Mouse (Mus musculus): ENCODE results near the gene Il17rc. TPM values are rescaled to one million over a fixed set of nuclear protein-coding genes. Genes with fewer than 3 reads are reported as not detected.

Gene Il17rc
- polyA plus RNA-seq, 1 experiment from 2014 or later, result 36.8 TPM

DNA sequence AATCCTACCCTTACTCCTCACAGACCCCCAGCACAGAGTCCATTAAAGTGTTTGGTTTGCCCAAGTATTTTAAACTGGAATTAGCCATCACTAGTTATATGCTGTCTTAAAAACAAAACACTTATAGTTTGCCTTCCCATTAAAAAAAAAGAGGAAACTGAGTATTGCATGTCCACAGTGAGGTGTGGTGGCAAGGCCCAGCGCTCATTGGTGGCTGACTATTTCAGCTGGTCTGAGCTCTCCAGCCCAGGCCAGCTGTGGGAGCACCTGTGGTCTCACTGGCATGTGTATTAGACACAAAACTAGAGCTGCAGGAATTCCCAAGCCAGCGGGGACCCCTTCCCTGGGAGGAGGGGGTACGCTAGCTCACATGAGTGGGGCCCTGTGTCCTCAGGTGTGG is 2.7 kb upstream of the Il17rc start:
- ATAC-seq (ENCODE audit: insufficient read depth, low FRiP score), result no peak
- peaks cover 20% of the 10 kb centered on the region for H3K4me1 ChIP-seq (ENCODE audit: control insufficient read depth, insufficient read depth, low read length)
- H3K27me3 ChIP-seq (ENCODE audit: control insufficient read depth, insufficient read depth, low read length), result no peaks in the 10 kb centered on the region
- no peak overlapping the region for H3K27ac ChIP-seq (ENCODE audit: low read length)
- H3K36me3 ChIP-seq (ENCODE audit: control insufficient read depth, insufficient read depth, low read length), result no peaks in the 10 kb centered on the region
- peak overlapping the region; percentile 63; the same call in 1 of the 2 replicates for H3K4me2 ChIP-seq (ENCODE audit: low read depth, low read length)
- 71% methylated on average over 3 of the region's 3 CpGs for WGBS
- H3K4me3 ChIP-seq (replicated peaks; ENCODE audit: low read length), result no peak overlapping the region
- no peaks in the 10 kb centered on the region for H3K9me3 ChIP-seq (replicated peaks; ENCODE audit: control insufficient read depth, low read length)
- peak overlapping the region; percentile 38 for H3K9ac ChIP-seq (ENCODE audit: low read length)

DNA sequence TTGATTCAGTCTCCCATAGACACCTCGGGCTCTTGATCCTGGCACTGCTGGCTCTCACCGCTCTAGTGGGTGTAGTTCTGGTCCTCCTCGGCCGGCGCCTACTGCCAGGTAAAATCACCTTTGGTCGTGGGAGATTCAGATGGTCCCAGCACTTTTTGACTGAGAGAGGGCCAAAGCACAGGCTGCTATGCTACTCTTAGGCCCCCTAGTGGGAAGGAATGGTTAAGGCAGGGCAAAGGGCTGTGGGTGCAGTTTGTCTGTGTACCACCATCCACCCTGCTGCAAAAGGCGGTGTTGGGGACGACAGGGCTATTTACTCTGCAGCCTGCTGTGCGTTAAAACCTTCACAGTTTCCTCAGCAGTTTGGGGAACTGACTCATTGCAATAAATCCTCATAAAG is 2.2 kb upstream of the Il17rc start:
- Histone ChIP-seq H3K27me3 (ENCODE audit: control insufficient read depth, insufficient read depth, low read length) (no peaks in the 10 kb centered on the region), H3K4me1 (ENCODE audit: control insufficient read depth, insufficient read depth, low read length) (peaks cover 20% of the 10 kb centered on the region), H3K4me3 (replicated peaks; ENCODE audit: low read length) (peak overlapping the region; percentile 39), H3K36me3 (ENCODE audit: control insufficient read depth, insufficient read depth, low read length) (no peaks in the 10 kb centered on the region), H3K4me2 (ENCODE audit: low read depth, low read length) (peak overlapping the region; percentile 63), H3K9me3 (replicated peaks; ENCODE audit: control insufficient read depth, low read length) (no peaks in the 10 kb centered on the region), H3K27ac (ENCODE audit: low read length) (no peak overlapping the region), H3K9ac (ENCODE audit: low read length) (peak overlapping the region; percentile 38)
- WGBS, result 5% methylated on average over 9 of the region's 9 CpGs
- peak; percentile 35; the same call in 1 of the 2 replicates for ATAC-seq (ENCODE audit: insufficient read depth, low FRiP score)

DNA sequence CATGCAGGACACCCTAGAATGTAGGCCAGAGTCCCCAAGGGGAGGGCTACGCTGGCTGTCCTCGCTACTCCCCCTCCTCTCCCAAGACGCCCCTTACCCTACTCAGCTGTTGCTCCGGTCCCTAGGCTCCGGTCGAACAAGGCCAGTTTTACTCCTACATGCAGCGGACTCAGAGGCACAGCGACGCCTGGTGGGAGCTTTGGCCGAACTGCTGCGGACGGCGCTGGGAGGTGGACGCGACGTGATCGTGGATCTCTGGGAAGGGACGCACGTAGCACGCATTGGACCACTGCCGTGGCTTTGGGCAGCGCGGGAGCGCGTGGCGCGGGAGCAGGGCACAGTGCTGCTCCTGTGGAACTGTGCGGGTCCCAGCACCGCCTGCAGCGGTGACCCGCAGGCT is 1.8 kb upstream of the Il17rc start:
- peak overlapping the region; percentile 63 for H3K4me2 ChIP-seq (ENCODE audit: low read depth, low read length)
- H3K4me1 ChIP-seq (ENCODE audit: control insufficient read depth, insufficient read depth, low read length), result peaks cover 20% of the 10 kb centered on the region
- WGBS, result 2% methylated on average over 31 of the region's 31 CpGs
- H3K9ac ChIP-seq (ENCODE audit: low read length), result peak overlapping the region; percentile 38
- H3K27me3 ChIP-seq (ENCODE audit: control insufficient read depth, insufficient read depth, low read length), result no peaks in the 10 kb centered on the region
- H3K9me3 ChIP-seq (replicated peaks; ENCODE audit: control insufficient read depth, low read length), result no peaks in the 10 kb centered on the region
- H3K27ac ChIP-seq (ENCODE audit: low read length), result no peak overlapping the region
- no peaks in the 10 kb centered on the region for H3K36me3 ChIP-seq (ENCODE audit: control insufficient read depth, insufficient read depth, low read length)
- peak overlapping the region; percentile 39 for H3K4me3 ChIP-seq (replicated peaks; ENCODE audit: low read length)
- ATAC-seq (ENCODE audit: insufficient read depth, low FRiP score), result peak; percentile 74; the same call in 1 of the 2 replicates

DNA sequence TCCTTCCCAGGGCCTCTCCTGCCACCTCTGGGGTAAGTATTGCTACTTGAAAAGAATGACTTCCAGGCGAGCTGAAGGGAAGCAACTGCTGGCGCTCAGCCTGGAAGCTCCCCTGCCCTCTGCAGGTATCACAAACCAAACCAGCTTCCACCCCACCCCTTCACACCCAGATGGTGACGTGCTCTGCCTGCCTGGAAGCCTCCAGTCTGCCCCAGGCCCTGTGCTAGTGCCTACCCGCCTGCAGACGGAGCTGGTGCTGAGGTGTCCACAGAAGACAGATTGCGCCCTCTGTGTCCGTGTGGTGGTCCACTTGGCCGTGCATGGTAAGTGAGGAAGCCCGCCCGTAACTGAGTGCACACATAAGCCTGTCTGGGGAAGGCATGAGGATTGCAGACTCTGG is 834 bp downstream of the Il17rc start:
- Histone ChIP-seq H3K4me3 (replicated peaks; ENCODE audit: low read length) (peak overlapping the region; percentile 49), H3K27me3 (ENCODE audit: control insufficient read depth, insufficient read depth, low read length) (no peaks in the 10 kb centered on the region), H3K36me3 (ENCODE audit: control insufficient read depth, insufficient read depth, low read length) (no peaks in the 10 kb centered on the region), H3K9ac (ENCODE audit: low read length) (peak overlapping the region; percentile 83), H3K9me3 (replicated peaks; ENCODE audit: control insufficient read depth, low read length) (no peaks in the 10 kb centered on the region), H3K27ac (ENCODE audit: low read length) (peak overlapping the region; percentile 93), H3K4me2 (ENCODE audit: low read depth, low read length) (peak overlapping the region; percentile 74), H3K4me1 (ENCODE audit: control insufficient read depth, insufficient read depth, low read length) (peaks cover 20% of the 10 kb centered on the region)
- 64% methylated on average over 10 of the region's 10 CpGs for WGBS
- ATAC-seq (ENCODE audit: insufficient read depth, low FRiP score), result peak; percentile 52; the same call in 1 of the 2 replicates

DNA sequence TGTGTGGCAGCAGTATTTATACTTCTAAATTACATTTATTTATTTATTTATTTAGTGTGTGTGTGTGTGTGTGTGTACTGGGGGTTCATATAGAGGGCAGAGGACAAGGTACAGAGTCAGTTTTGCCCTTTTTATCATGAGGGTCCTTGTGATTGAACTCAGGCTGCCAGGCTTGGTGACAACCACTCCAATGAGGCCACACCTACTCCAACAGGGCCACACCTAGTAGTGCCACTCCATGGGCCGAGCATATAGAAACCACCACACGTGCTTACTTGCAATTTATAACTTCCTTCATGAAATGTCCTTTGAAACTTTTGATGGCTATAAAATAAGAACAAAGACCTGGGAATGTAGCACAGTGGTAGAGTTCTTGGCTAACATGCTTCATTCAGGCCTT is 2.0 kb downstream of the Il17rc start:
- no peak overlapping the region for H3K9ac ChIP-seq (ENCODE audit: low read length)
- no peaks in the 10 kb centered on the region for H3K9me3 ChIP-seq (replicated peaks; ENCODE audit: control insufficient read depth, low read length)
- H3K27ac ChIP-seq (ENCODE audit: low read length), result no peak overlapping the region
- no peak overlapping the region for H3K4me2 ChIP-seq (ENCODE audit: low read depth, low read length)
- WGBS, result 62% methylated on average over 2 of the region's 2 CpGs
- H3K4me3 ChIP-seq (replicated peaks; ENCODE audit: low read length), result no peak overlapping the region
- peaks cover 20% of the 10 kb centered on the region for H3K4me1 ChIP-seq (ENCODE audit: control insufficient read depth, insufficient read depth, low read length)
- no peak for ATAC-seq (ENCODE audit: insufficient read depth, low FRiP score)
- H3K36me3 ChIP-seq (ENCODE audit: control insufficient read depth, insufficient read depth, low read length), result no peaks in the 10 kb centered on the region
- no peaks in the 10 kb centered on the region for H3K27me3 ChIP-seq (ENCODE audit: control insufficient read depth, insufficient read depth, low read length)

DNA sequence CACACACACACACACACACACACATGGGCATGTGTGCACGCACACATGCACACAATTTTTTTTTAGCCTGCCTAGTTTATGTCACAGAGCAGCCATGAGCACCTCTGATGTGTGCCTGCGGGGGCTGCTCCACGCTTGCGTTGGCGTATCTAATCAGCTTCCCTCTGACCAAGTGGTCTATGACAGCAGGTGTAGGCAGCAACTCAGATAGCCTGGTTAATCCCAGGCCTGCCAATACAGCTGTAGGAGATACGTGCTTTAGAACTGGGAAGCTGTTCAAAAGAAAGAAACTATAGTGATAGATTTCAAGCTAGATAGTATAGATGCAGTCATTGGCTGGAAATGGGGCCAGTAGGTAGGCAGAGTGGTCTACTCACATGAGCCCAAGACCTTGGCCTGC is 2.5 kb downstream of the Il17rc start:
- Histone ChIP-seq H3K27me3 (ENCODE audit: control insufficient read depth, insufficient read depth, low read length) (no peaks in the 10 kb centered on the region), H3K4me1 (ENCODE audit: control insufficient read depth, insufficient read depth, low read length) (peaks cover 20% of the 10 kb centered on the region), H3K36me3 (ENCODE audit: control insufficient read depth, insufficient read depth, low read length) (no peaks in the 10 kb centered on the region), H3K9ac (ENCODE audit: low read length) (no peak overlapping the region), H3K27ac (ENCODE audit: low read length) (no peak overlapping the region), H3K4me2 (ENCODE audit: low read depth, low read length) (no peak overlapping the region), H3K4me3 (replicated peaks; ENCODE audit: low read length) (no peak overlapping the region), H3K9me3 (replicated peaks; ENCODE audit: control insufficient read depth, low read length) (no peaks in the 10 kb centered on the region)
- no peak for ATAC-seq (ENCODE audit: insufficient read depth, low FRiP score)
- WGBS, result 86% methylated on average over 6 of the region's 6 CpGs

DNA sequence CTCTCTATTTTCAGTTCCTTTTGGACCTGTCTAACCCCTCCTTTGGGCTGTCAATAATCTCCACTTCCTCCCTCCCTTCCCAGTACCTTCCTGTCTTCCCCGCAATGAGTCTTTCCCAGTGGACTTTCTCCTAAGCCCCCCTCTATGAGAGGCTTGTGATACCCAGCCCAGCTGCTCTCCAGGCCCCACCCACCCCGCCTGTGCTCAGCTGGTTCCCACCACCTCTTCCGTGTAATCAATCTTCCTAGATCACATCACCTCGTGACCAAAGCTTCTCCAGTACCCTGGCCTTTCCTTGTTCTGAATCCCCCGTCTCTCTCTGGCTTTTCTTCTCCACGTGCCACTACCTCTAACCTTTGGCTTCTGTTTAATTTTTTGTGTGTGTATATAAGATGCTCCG is 6.1 kb downstream of the Il17rc start:
- H3K36me3 ChIP-seq (ENCODE audit: control insufficient read depth, insufficient read depth, low read length), result no peaks in the 10 kb centered on the region
- ATAC-seq (ENCODE audit: insufficient read depth, low FRiP score), result no peak
- H3K9ac ChIP-seq (ENCODE audit: low read length), result no peak overlapping the region
- no peak overlapping the region for H3K4me2 ChIP-seq (ENCODE audit: low read depth, low read length)
- WGBS, result 22% methylated on average over 7 of the region's 7 CpGs
- no peak overlapping the region for H3K4me3 ChIP-seq (replicated peaks; ENCODE audit: low read length)
- H3K27me3 ChIP-seq (ENCODE audit: control insufficient read depth, insufficient read depth, low read length), result 0 out of 2 replicates have a peak, but pooled peaks cover 3% of the 10 kb centered on the region
- no peak overlapping the region for H3K27ac ChIP-seq (ENCODE audit: low read length)
- no peaks in the 10 kb centered on the region for H3K9me3 ChIP-seq (replicated peaks; ENCODE audit: control insufficient read depth, low read length)
- peaks cover 7% of the 10 kb centered on the region for H3K4me1 ChIP-seq (ENCODE audit: control insufficient read depth, insufficient read depth, low read length)

DNA sequence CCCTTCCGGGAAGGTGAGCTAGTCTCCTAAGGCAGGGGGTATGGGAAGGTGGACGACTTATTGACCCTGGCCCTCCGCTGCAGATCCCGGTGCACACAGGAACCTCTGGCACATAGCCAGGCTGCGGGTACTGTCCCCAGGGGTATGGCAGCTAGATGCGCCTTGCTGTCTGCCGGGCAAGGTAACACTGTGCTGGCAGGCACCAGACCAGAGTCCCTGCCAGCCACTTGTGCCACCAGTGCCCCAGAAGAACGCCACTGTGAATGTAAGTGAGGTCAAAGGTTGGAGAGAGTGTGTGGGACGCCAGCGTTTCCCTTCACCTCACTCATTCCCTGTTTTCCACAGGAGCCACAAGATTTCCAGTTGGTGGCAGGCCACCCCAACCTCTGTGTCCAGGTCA is 7.7 kb downstream of the Il17rc start:
- Histone ChIP-seq H3K36me3 (ENCODE audit: control insufficient read depth, insufficient read depth, low read length) (no peaks in the 10 kb centered on the region), H3K9me3 (replicated peaks; ENCODE audit: control insufficient read depth, low read length) (no peaks in the 10 kb centered on the region), H3K4me3 (replicated peaks; ENCODE audit: low read length) (no peak overlapping the region), H3K27me3 (ENCODE audit: control insufficient read depth, insufficient read depth, low read length) (0 out of 2 replicates have a peak, but pooled peaks cover 7% of the 10 kb centered on the region), H3K4me2 (ENCODE audit: low read depth, low read length) (no peak overlapping the region), H3K9ac (ENCODE audit: low read length) (no peak overlapping the region), H3K4me1 (ENCODE audit: control insufficient read depth, insufficient read depth, low read length) (peaks cover 10% of the 10 kb centered on the region), H3K27ac (ENCODE audit: low read length) (no peak overlapping the region)
- no peak for ATAC-seq (ENCODE audit: insufficient read depth, low FRiP score)
- 86% methylated on average over 10 of the region's 10 CpGs for WGBS

DNA sequence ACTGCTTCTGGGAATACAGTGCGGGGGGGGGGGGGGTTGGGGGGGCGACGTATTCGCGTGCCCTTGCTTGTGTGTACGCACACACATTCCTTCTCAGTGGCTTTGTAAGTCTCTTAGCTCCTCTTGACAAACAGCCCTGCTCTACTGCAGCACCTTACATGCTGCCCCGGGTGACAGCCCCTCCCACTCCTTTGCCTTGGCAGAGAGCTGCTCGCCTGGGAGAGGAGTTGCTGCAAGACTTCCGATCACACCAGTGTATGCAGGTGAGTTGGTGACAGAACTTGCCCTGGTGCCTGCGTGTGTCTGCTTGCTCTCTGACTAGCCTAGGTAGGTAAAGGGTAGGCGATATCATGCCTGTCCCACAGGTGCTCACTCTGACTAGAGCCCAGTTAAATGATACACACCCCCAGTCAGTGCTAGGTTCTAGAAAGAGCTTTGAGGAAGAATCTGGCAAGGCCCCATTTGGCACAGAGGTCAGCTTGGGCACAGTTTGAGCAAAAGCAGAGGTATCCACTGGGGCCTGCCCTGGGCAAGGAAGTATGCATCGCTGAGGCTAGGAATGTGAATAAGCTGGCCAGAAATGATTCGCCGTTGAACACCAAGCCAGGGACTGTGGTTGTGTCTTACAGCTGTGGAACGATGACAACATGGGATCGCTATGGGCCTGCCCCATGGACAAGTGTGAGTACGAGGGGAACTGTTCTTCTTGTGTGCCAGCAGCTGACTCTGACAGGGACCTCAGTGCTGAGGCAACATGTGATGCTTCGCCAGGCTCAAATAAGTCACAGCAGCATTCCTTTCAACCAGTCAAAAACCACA is 9.5 kb downstream of the Il17rc start:
- H3K4me2 ChIP-seq (ENCODE audit: low read depth, low read length), result no peak overlapping the region
- peak; percentile 16; the same call in 1 of the 2 replicates for ATAC-seq (ENCODE audit: insufficient read depth, low FRiP score)
- H3K4me1 ChIP-seq (ENCODE audit: control insufficient read depth, insufficient read depth, low read length), result peaks cover 11% of the 10 kb centered on the region
- H3K36me3 ChIP-seq (ENCODE audit: control insufficient read depth, insufficient read depth, low read length), result no peaks in the 10 kb centered on the region
- H3K9me3 ChIP-seq (replicated peaks; ENCODE audit: control insufficient read depth, low read length), result no peaks in the 10 kb centered on the region
- H3K9ac ChIP-seq (ENCODE audit: low read length), result no peak overlapping the region
- H3K27me3 ChIP-seq (ENCODE audit: control insufficient read depth, insufficient read depth, low read length), result 0 out of 2 replicates have a peak, but pooled peaks cover 7% of the 10 kb centered on the region
- 0 out of 2 replicates have a peak overlapping the region, but pooled peaks have one; percentile 38 for H3K27ac ChIP-seq (ENCODE audit: low read length)
- H3K4me3 ChIP-seq (replicated peaks; ENCODE audit: low read length), result no peak overlapping the region
- WGBS, result 55% methylated on average over 18 of the region's 18 CpGs
